Mouse (Mus musculus) myocyte (in vitro differentiated cells): Measurements from ENCODE around the gene 4921539E11Rik. TPM values are rescaled to one million over a fixed set of nuclear protein-coding genes. Genes with fewer than 3 reads are reported as not detected.
A peak's percentile ranks its signal among the peaks of the same experiment; 100 is the strongest.

Experiments
- H3K27me3 ChIP-seq: one replicate; pipeline ENCODE4 v1.6.1; 2011; ENCODE audit not compliant: control insufficient read depth, insufficient read depth, insufficient read length
- H3K36me3 ChIP-seq: one replicate; pipeline ENCODE4 v1.6.1; 2011; ENCODE audit not compliant: control insufficient read depth, insufficient read depth
- H3K4me2 ChIP-seq: one replicate; pipeline ENCODE4 v1.6.1; 2011; ENCODE audit warnings: low read depth, control low read depth
- H3K4me3 ChIP-seq: one replicate; pipeline ENCODE4 v1.5.1; 2011; ENCODE audit warnings: mild to moderate bottlenecking, control low read depth, moderate library complexity
- H3K79me2 ChIP-seq: one replicate; pipeline ENCODE4 v1.6.1; 2011; ENCODE audit not compliant: control insufficient read depth, insufficient read depth
- H3ac ChIP-seq: one replicate; pipeline ENCODE4 v1.6.1; 2011; ENCODE audit not compliant: control insufficient read depth, insufficient read length
- CEBPB ChIP-seq: IDR thresholded peaks from 2 replicates; pipeline ENCODE4 v1.6.1; 2011; ENCODE audit warnings: mild to moderate bottlenecking, moderate library complexity; ENCODE audit not compliant: poor library complexity, insufficient read depth, severe bottlenecking
- E2F4 ChIP-seq: IDR thresholded peaks from one replicate; pipeline ENCODE4 v1.6.1; 2011; ENCODE audit warnings: mild to moderate bottlenecking, control low read depth, moderate library complexity; ENCODE audit not compliant: insufficient read depth
- MAX ChIP-seq: IDR thresholded peaks from one replicate; pipeline ENCODE4 v1.6.1; 2011; ENCODE audit warnings: low read depth, mild to moderate bottlenecking, control low read depth
- MYOD1 ChIP-seq, 3 experiments: IDR thresholded peaks; one replicate each; pipeline ENCODE4 v1.6.1; 2011; ENCODE audit warnings: control low read depth in 2 of 3, low read depth in 2 of 3, mild to moderate bottlenecking in 2 of 3, moderate library complexity in 1 of 3; ENCODE audit not compliant: insufficient read length in 2 of 3, control insufficient read depth in 1 of 3
- MYOG ChIP-seq, 3 experiments: IDR thresholded peaks; one replicate each; pipeline ENCODE4 v1.6.1; 2011; ENCODE audit warnings: control low read depth in 2 of 3, low read depth in 2 of 3, mild to moderate bottlenecking in 2 of 3; ENCODE audit not compliant: insufficient read length in 2 of 3, control insufficient read depth in 1 of 3, insufficient read depth in 1 of 3
- POLR2A ChIP-seq: IDR thresholded peaks from one replicate; pipeline ENCODE4 v1.6.1; 2011; ENCODE audit warnings: low read depth, mild to moderate bottlenecking, control low read depth, moderate library complexity; ENCODE audit not compliant: insufficient read length
- POLR2AphosphoS2 ChIP-seq: IDR thresholded peaks from one replicate; pipeline ENCODE4 v1.6.1; 2011; ENCODE audit warnings: low read depth, control low read depth; ENCODE audit not compliant: insufficient read length
- REST ChIP-seq: IDR thresholded peaks from one replicate; pipeline ENCODE4 v1.6.1; 2011; ENCODE audit warnings: mild to moderate bottlenecking, control low read depth, moderate library complexity; ENCODE audit not compliant: insufficient read depth, insufficient read length
- SRF ChIP-seq: IDR thresholded peaks from one replicate; pipeline ENCODE4 v1.6.1; 2011; ENCODE audit warnings: low read depth; ENCODE audit not compliant: control insufficient read depth, insufficient read length
- TCF12 ChIP-seq: IDR thresholded peaks from one replicate; pipeline ENCODE4 v1.6.1; 2011; ENCODE audit warnings: mild to moderate bottlenecking, control low read depth; ENCODE audit not compliant: poor library complexity, insufficient read depth, severe bottlenecking
- TCF3 ChIP-seq: IDR thresholded peaks from one replicate; pipeline ENCODE4 v1.6.1; 2011; ENCODE audit warnings: low read depth, control low read depth; ENCODE audit not compliant: insufficient read length
- USF1 ChIP-seq: IDR thresholded peaks from one replicate; pipeline ENCODE4 v1.6.1; 2011; ENCODE audit warnings: low read depth, mild to moderate bottlenecking, control low read depth, moderate library complexity
- polyA plus RNA-seq: library from polyadenylated mRNA; unstranded; fragments of >200 nt; fragmentation: generic; extraction: Trizol; gene quantifications from one replicate; pipeline ENCODE4 v1.2.1, GENCODE M21; 2012; ENCODE audit warnings: missing spikeins

Gene 4921539E11Rik
- polyA plus RNA-seq, 1 experiment: not detected

- H3K79me2 ChIP-seq: no peaks in the 10 kb centered on the region
Measured at GRCm38 (mm10) chr4:103263812-103264396, 26.8 kb downstream of the 4921539E11Rik start.

GRCm38 (mm10) chr4:103263378-103263777 lies 27.3 kb downstream of the 4921539E11Rik start:
- no peak overlapping the region for H3ac ChIP-seq
- no peak overlapping the region for H3K4me3 ChIP-seq
- H3K79me2 ChIP-seq: no peaks in the 10 kb centered on the region
- no peaks in the 10 kb centered on the region for H3K36me3 ChIP-seq
- no peaks in the 10 kb centered on the region for H3K27me3 ChIP-seq
- no peak overlapping the region for H3K4me2 ChIP-seq
- no peak for TF ChIP-seq MYOD1 (IDR thresholded peaks at IDR 0.05; ENCODE audit: control insufficient read depth in 1 of 3, insufficient read length in 2 of 3, low read depth in 2 of 3)
- no peak for TF ChIP-seq MAX
- no peak for TF ChIP-seq TCF3
- no peak for TF ChIP-seq CEBPB
- TF ChIP-seq E2F4: no peak
- TF ChIP-seq TCF12: no peak

More at GRCm38 (mm10) chr4:103263812-103264396, 26.8 kb downstream of the 4921539E11Rik start:
- Histone ChIP-seq H3K4me2 (peak overlapping the region; percentile 13), H3K27me3 (no peaks in the 10 kb centered on the region), H3K4me3 (no peak overlapping the region), H3ac (no peak overlapping the region), H3K36me3 (no peaks in the 10 kb centered on the region)
- TF ChIP-seq TCF12 (no peak), USF1 (no peak), SRF (no peak), REST (no peak), MYOG (IDR thresholded peaks at IDR 0.05; ENCODE audit: control insufficient read depth in 1 of 3, insufficient read depth in 1 of 3, insufficient read length in 2 of 3, low read depth in 2 of 3) (no peak), TCF3 (no peak), MYOD1 (IDR thresholded peaks at IDR 0.05; ENCODE audit: control insufficient read depth in 1 of 3, insufficient read length in 2 of 3, low read depth in 2 of 3) (no peak), E2F4 (no peak), POLR2A (no peak), POLR2AphosphoS2 (no peak), MAX (no peak), CEBPB (no peak)

- H3K4me3 ChIP-seq: no peak overlapping the region
- no peak overlapping the region for H3ac ChIP-seq
- H3K36me3 ChIP-seq: no peaks in the 10 kb centered on the region
- H3K4me2 ChIP-seq: no peak overlapping the region
- no peaks in the 10 kb centered on the region for H3K79me2 ChIP-seq
- TF ChIP-seq TCF12 (no peak), POLR2AphosphoS2 (no peak), SRF (no peak), POLR2A (no peak), CEBPB (no peak), E2F4 (no peak), TCF3 (no peak), MAX (no peak), USF1 (no peak), REST (no peak)
- H3K27me3 ChIP-seq: no peaks in the 10 kb centered on the region
Measured at GRCm38 (mm10) chr4:103258817-103259216, 31.8 kb downstream of the 4921539E11Rik start.

GRCm38 (mm10) chr4:103253846-103254245 lies 36.8 kb downstream of the 4921539E11Rik start:
- H3K4me2 ChIP-seq: no peak overlapping the region
- no peaks in the 10 kb centered on the region for H3K36me3 ChIP-seq
- H3ac ChIP-seq: no peak overlapping the region
- no peak overlapping the region for H3K4me3 ChIP-seq
- H3K79me2 ChIP-seq: no peaks in the 10 kb centered on the region
- H3K27me3 ChIP-seq: no peaks in the 10 kb centered on the region
- TF ChIP-seq USF1 (no peak), MYOD1 (IDR thresholded peaks at IDR 0.05; ENCODE audit: control insufficient read depth in 1 of 3, insufficient read length in 2 of 3, low read depth in 2 of 3) (no peak), TCF3 (no peak), CEBPB (no peak), POLR2A (no peak), SRF (no peak), E2F4 (no peak), MAX (no peak), TCF12 (no peak), MYOG (IDR thresholded peaks at IDR 0.05; ENCODE audit: control insufficient read depth in 1 of 3, insufficient read depth in 1 of 3, insufficient read length in 2 of 3, low read depth in 2 of 3) (no peak), POLR2AphosphoS2 (no peak), REST (no peak)

GRCm38 (mm10) chr4:103249436-103250085 lies 41.1 kb downstream of the 4921539E11Rik start:
- H3K27me3 ChIP-seq: no peaks in the 10 kb centered on the region

More at GRCm38 (mm10) chr4:103249436-103250085, 41.1 kb downstream of the 4921539E11Rik start:
- H3ac ChIP-seq: no peak overlapping the region
- H3K79me2 ChIP-seq: no peaks in the 10 kb centered on the region
- H3K4me2 ChIP-seq: peak overlapping the region; percentile 18
- no peak for TF ChIP-seq POLR2A
- TF ChIP-seq E2F4: no peak
- TF ChIP-seq USF1: no peak
- no peak for TF ChIP-seq MYOG (IDR thresholded peaks at IDR 0.05; ENCODE audit: control insufficient read depth in 1 of 3, insufficient read depth in 1 of 3, insufficient read length in 2 of 3, low read depth in 2 of 3)
- no peak for TF ChIP-seq SRF
- no peak for TF ChIP-seq MAX
- TF ChIP-seq MYOD1 (IDR thresholded peaks at IDR 0.05; ENCODE audit: control insufficient read depth in 1 of 3, insufficient read length in 2 of 3, low read depth in 2 of 3): no peak
- TF ChIP-seq TCF12: no peak
- H3K36me3 ChIP-seq: no peaks in the 10 kb centered on the region
- no peak overlapping the region for H3K4me3 ChIP-seq
